Mouse (Mus musculus): ENCODE measurements around the gene Ano4. TPM values are rescaled to one million over a fixed set of nuclear protein-coding genes. Genes with fewer than 3 reads are reported as not detected.
"Not testable (repeated sequence)": the region's sequence is repeated elsewhere in the genome, so short reads cannot be mapped to it uniquely, and the experiment has no call there.

The Ano4 gene
- total RNA-seq, 2 experiments from 2014 or later = 18.7 to 23.1 TPM

DNA sequence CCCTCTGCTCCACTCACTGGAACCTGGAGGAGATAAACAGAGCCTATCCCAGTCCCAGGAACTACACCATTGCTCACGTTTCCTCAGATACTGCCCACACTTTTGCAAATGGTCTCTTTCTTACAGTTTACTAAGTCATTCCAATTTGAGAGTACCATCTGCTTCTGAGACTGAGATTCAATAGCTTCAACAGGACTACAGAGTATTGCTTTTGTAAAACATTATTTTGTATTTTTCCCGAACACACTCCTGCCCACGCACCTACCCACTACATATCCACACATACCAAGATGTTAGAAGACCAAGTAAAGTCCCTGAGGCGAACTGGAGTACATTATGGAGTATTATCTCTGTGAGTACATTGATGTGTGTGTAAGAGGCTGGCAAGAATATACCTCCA, 166.6 kb downstream of the Ano4 start:
- intact Hi-C loops (cut with DNase I) = no loop called here
- DNase-seq (ENCODE audit: low spot score in 2 of 2) = peak; percentile 27 to 36

DNA sequence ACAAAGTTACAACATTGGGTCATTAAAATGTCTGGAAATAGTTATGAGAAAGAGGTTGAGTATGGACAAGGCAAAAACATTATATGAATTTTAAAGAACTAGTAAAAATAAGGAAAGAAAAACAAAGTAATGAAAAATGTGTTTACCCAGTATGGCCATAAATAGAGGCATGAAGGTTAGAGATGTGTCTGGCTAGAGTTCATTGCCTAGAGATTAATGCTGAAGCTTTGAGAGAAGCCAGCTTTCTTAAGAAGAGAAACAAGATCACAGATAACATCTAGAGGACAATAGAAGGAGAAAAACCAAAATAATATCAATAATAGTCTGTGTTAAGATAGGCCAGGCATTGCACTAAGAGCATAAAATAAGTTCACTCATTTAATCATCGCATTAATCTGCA, 180.0 kb downstream of the Ano4 start:
- intact Hi-C loops (cut with DNase I) = no loop called here
- DNase-seq (ENCODE audit: low spot score in 2 of 2) = no peak

DNA sequence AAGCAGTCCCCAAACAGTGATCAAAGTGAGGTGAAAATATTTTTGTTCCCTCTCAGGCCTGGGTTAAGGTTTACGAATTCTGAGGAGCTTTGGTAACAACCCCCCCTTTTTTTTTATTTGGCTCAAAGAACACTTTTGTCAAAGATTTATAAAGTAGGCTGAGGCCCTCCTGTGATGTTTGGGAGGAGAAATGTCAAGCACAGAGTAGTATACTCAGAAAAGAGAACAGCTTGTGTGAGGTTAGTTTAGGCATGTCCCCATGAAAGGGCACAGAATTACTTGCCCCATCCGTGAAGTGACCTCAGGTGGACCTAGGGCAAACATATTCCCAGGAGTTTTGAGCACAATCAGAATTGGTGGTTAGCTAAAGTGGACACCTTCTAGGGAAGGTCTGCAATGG, 189.1 kb downstream of the Ano4 start:
- no peak for DNase-seq (ENCODE audit: low spot score in 2 of 2)
- intact Hi-C loops (cut with DNase I) = no loop called here

DNA sequence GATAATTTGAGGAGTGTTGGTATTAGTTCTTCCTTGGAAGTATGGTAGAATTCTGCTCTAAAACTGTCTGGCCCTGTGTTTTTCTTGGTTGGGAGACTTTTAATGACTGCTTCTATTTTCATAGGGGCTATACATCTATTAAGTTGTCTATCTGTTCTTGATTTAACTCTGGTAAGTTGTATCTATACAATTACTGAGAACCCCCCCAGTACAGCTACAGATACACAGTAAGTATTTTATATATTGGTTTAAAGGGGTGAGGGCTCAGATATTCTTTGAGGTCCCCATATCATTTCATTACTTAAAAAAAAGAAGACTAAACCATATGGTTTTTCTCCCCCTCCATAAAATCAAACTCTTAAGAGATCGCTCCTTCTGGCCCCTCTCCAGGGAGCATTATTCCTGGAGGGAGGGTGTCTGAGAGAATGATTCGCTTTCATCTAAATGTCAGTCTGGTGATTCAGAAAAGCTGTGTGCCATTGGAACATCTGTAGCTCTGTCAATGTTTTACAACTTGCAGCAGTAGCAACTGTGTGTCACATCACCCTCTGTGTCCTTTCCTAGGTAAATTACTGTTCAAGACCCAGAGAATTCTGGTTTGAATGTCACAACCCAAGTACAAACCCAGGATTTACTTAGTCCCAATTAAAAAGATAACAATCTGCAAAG, 189.6 kb downstream of the Ano4 start:
- peak; percentile 11 to 21 for DNase-seq (ENCODE audit: low spot score in 2 of 2)
- intact Hi-C loops (cut with DNase I) = no loop called here

DNA sequence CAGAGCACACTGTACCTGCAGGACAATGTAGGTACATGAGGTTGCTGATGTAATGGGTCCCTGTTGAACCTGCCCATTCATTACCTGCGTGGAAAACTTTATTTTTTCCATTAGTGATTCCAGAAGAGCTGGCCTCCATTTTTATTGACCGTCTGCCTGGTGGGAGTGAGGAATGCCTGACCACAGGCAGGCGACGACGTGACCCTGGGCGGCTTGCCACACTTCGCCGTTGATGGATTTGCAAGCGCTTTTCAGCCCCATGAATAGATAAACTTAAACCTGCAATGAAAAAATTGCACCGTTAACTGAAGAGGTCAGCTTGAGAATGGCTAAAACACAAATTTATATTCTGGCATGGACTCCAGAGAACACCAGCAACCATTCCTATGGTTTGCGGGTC, 195.4 kb downstream of the Ano4 start:
- intact Hi-C loops (cut with DNase I) = no loop called here
- no peak for DNase-seq (ENCODE audit: low spot score in 2 of 2)

DNA sequence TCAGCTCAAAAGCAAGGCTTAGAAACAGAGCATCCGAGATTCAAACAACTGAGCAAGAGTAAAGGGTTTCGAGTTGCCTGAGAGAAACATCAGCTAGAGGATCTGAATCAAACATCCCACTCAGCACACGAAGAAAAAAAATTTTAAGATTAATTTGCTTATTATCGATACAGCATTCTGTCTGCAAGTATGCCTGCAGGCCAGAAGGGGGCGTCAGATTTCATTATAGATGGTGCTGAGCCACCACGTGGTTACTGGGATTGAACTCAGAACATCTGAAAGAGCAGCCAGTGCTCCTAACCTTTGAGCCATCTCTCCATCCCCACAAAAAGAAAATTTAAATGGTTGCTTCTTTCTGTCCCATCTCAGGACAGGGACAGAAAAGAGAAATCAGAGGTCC, 223.2 kb downstream of the Ano4 start:
- intact Hi-C loops (cut with DNase I) = no loop called here
- DNase-seq (ENCODE audit: low spot score in 2 of 2) = no peak

DNA sequence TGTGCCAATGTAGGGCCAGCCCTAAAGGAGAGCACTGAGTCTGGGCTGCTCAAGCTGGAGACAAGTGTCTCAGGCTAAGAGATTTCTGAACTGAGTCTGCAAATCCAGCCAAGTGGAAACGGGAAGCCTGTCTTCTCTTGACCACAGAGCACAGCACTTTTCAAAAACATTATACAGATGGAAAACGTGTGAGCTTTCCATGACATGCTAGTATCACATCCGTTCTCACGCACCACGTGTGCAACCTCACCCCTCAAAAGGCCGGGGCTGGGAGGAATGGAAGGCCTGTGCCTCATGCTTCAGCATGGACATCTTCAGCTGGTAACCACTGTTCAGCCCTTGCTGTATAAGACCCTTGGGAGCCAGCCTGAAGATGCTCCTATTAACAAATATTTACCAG, 230.2 kb downstream of the Ano4 start:
- no peak for DNase-seq (ENCODE audit: low spot score in 2 of 2)
- intact Hi-C loops (cut with DNase I) = no loop called here

DNA sequence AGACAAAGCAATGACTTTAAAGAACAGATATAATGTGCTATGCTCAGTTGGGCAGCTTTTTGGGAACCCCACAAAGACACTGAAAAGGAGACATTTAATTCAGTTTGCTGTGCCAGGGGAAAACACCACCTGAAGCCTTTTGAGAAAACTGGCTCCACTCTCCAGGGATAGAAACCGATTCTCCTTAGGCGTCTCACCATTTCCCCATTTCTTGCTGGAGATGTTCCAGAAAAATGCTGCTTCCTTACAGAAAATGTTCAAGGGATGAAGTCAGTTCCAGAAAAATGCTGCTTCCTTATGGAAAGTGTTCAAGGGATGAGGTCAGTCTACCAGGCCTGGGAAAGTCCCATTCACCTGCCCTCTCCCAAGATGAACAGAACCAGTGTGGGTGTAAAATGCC, 233.1 kb downstream of the Ano4 start:
- intact Hi-C loops (cut with DNase I) = no loop called here
- DNase-seq (ENCODE audit: low spot score in 2 of 2) = no peak

DNA sequence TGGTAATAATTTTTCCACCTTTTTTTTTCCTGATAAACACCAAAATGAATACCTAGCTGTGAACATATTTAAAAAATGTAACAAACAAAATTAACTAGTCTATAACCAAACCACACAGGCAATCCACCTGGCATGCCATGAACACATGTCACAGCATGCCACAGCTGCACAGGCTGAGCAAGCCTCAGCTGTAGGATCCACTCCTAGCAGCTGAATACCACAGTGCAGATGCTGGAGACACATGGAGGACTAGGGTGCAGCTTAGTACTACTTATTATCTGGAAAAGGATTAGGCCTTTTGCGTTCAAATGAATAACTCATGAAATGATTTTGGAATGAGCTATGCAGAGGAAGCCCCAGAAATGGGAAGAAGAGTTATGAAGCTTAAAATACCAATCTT, 233.6 kb downstream of the Ano4 start:
- DNase-seq (ENCODE audit: low spot score in 2 of 2) = no peak
- intact Hi-C loops (cut with DNase I) = no loop called here

DNA sequence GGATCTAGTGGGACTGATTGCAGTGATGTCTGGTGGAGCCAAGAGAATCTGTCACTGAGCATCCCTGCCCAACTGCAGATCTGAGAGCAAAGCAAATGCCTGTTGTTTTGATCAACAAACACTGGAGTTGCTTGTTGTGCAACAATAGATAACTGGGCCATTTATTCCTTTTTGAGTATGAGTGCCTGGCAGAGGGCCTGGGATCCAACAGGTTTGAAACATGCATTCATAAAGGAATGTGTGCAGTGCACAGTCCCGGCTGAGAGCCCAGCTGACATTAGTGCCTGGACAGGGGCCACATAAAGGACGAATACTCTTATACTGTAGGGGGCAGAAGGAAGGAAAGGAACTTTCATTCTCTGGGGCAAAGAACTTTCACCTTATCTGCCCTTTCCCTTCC, 241.0 kb downstream of the Ano4 start:
- DNase-seq (ENCODE audit: low spot score in 2 of 2) = peak in 1 of 2 experiments; percentile 10
- intact Hi-C loops (cut with DNase I) = no loop called here

DNA sequence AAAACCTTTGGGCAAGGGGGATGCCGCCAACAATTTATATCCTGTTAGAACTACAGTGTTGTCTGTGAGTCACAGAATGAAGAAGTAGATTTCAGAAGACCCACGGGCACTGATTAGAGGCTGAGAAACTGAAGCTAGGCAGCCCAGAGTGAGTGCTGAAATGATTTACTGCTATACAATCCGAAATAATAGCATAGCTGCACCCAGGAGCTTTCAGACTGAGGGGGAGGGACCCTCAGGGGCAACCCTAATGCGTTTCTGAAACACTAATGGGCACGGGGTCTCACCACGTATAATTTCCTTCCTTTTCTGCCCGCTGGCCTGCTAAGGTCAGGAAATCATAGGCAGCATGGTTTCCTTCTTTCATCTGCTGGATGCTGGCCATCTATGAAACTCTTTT, 242.5 kb downstream of the Ano4 start:
- DNase-seq (ENCODE audit: low spot score in 2 of 2) = no peak
- intact Hi-C loops (cut with DNase I) = no loop called here

DNA sequence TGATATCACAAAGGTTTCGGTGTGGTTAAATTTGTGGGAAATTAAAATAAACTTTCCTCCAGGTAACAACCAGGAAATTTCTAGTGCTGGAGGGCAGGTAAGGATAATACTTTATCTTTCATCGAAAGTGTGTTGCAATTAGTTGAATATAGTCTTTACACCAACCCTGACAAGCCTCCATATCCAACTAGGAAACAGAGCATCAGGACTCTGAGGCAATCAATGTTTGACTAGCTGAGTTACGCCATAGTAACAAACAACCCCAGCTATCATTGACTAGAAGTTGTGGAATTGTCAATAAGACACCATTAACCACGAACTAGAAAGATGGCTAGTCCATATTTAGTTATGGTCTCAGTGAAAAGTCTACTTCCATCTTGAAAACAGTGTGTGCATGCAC, 246.4 kb downstream of the Ano4 start:
- intact Hi-C loops (cut with DNase I) = no loop called here
- no peak for DNase-seq (ENCODE audit: low spot score in 2 of 2)

DNA sequence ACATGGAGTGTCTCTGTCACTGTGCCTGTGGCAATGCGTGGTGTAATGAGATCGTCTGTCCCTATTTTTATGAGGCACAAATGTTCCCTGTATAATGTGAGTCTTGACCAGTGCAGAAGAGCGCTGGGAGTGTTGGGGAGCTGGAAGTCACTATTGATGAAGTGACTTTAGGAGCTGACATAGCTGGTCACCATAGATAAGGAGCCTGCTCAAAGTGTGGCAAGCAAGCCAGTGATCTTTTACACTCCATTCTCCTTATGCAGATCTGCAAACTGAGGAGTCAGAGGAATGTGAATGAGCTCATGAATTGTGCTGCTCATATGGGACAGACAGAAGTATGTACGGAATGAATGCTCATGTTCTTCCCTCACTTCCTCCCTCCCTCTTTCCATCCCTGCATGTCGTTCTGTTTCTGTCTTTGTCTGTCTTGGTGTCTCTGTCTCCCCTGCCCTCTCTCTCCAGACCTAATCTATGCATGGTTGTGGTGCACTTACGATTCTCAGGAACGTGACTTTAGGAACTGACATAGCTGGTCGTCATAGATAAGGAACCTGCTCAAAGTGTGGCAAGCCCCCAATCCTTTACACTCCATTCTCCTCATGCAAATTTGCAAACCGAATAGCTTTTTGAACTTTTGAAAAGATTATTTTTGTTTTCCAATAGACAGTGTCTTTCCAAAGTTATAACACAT, 252.1 kb downstream of the Ano4 start:
- peak in 1 of 2 experiments; percentile 3 for DNase-seq (ENCODE audit: low spot score in 2 of 2)
- intact Hi-C loops (cut with DNase I) = no loop called here

DNA sequence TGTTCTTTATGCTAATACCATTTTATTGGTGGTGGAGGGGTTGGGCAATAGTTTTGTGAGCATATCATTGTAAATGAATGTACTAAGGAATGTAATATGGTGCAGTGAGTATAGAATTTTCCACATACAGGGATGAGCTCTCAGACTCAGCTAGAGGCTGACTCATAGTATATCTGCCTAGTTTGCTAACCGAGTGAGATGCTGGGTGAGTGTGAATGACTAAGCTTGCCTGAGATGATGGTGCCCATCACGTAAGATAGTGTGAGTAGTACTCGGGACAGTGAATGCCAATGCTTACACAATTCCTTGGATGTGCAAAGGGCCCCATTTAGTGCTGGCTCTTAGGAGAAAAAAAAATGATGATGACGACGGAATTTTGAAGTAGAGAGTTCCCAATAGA, 267.1 kb downstream of the Ano4 start:
- intact Hi-C loops (cut with DNase I) = no loop called here
- DNase-seq (ENCODE audit: low spot score in 2 of 2) = peak in 1 of 2 experiments; percentile 5

DNA sequence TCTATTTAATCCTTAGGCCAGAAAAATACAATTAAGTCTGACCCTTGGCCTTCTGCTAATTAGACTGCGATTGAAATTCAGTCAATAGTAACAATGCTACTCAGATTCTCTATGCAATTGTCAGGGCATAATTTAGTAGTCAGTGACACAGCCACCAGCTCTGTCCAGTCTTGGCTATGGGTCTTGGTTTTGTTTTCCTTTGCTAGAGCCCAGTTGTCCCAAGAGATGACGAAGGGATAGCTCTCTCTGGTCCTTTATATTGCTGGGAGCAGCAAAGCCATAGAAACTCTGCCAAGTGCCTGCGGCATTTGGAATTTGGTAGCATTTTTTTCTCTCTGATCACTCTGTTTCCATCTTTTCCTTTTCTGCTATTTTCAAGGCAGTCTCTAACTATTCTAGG, 288.7 kb downstream of the Ano4 start:
- DNase-seq (ENCODE audit: low spot score in 2 of 2) = no peak
- intact Hi-C loops (cut with DNase I) = no loop called here

DNA sequence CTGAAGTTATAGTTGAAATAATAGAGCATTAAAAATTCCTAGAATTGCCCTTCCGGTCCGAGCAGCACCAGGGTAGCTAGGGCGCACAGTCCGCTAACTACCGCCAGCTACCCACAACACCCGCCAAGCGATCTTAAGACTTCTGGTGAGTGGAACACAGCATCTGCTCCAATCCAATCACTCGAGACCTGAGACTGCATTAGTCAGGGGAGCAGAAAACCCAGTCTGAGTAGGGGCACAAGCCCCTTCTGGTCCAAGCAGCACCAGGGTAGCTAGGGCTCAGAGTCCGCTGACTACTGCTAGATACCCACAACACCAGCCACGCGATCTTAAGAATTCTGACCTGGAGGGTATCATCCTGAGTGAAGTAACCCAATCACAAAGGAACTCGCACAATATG, 299.6 kb downstream of the Ano4 start:
- DNase-seq (ENCODE audit: low spot score in 2 of 2); intact Hi-C loops (cut with DNase I): not testable (repeated sequence)

DNA sequence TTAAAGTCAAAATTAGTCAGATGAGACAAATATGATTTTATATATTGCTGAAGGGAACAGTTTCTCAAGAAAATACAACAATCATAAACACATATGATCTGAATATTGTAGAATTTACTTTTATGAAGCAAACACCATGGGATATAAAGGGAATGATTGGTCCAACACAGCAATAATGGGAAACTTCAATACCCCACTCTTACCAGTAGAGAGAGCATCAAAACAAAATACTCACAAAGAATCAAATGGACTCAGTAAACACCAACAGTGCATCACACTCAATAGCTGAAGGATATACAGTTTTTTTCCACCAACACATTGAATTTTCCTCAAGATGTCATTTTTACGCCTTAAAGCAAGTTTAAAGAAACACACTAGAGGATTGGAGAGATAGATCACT, 300.4 kb downstream of the Ano4 start:
- intact Hi-C loops (cut with DNase I) = no loop called here
- DNase-seq (ENCODE audit: low spot score in 2 of 2) = no peak

DNA sequence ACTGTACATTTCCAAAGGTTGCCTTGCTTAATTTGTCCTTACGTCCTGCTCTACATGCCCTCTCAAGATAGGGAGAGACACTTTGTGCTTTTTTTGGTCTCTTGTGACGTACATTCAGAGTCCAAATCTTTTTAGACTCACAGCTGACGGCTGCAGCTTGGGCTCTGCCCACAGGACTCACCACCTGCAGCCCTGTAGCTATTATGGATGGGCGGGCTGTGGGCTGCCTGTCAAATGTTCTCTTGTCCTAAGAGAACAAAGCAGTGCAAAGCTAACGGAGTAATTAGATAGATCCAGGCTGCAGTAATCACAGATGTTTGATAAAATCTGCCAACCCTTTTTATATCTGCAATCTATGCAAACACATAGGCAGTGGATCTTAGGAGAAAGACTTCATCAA, 325.6 kb downstream of the Ano4 start:
- intact Hi-C loops (cut with DNase I) = no loop called here
- peak; percentile 13 to 20 for DNase-seq (ENCODE audit: low spot score in 2 of 2)

DNA sequence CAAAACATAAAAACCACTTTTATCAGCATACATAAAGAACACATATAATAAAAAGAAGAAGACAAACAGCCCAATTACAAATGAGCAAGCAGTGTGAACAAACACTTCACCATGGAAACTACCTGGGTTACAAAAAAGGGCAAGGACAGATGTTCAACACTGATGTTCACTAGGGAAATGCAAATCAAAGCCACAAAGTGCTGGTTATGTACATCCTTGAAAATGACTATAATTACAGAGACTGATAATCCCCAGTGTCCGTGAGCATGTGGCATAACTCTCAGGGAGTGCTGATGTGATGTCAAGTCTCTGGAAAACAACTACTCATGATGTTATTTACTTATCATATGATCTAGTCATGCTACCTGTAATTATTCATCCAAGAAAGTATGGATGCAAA, 336.3 kb downstream of the Ano4 start:
- intact Hi-C loops (cut with DNase I) = no loop called here
- no peak for DNase-seq (ENCODE audit: low spot score in 2 of 2)

DNA sequence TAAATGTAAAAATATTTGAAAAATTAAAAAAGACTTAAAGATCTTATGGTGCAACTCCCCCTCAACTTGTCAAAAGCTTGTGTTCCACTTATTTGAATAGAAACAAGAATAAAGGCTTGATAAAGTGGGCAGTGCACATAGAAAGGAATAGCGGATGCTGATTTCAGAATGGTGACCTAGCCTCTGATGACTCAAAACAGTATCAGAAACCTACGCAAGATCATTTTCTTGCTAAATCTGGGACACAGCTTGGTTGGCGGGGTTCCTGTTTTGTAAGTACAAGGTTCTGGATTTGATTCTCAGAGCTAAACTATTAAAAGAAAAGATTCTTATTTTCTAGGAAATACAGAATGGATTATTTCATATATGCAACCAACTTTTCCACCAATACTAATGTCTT, 340.0 kb downstream of the Ano4 start:
- DNase-seq (ENCODE audit: low spot score in 2 of 2) = peak in 1 of 2 experiments; percentile 12
- intact Hi-C loops (cut with DNase I) = no loop called here

DNA sequence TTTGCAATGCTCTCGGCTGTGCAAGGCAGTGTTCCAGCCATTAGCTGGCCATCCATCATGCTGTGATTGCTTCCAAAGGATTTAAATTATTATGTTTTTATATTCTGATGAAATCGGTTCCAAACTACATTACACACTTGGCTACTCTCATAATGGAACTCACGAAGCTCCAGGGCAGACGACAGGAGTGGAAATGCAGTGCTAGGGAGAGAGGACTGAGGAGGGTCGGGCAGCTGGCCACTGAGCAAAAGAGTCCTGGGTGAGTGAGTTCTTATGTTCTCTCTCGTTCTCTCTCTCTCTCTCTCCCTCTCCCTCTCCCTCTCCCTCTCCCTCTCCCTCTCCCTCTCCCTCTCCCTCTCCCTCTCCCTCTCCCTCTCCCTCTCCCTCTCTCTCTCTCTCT, 357.6 kb downstream of the Ano4 start:
- DNase-seq (ENCODE audit: low spot score in 2 of 2) = no peak
- intact Hi-C loops (cut with DNase I) = no loop called here

All from left cerebral cortex, postnatal 14 days (tissue).